In the genomic region with DNA sequence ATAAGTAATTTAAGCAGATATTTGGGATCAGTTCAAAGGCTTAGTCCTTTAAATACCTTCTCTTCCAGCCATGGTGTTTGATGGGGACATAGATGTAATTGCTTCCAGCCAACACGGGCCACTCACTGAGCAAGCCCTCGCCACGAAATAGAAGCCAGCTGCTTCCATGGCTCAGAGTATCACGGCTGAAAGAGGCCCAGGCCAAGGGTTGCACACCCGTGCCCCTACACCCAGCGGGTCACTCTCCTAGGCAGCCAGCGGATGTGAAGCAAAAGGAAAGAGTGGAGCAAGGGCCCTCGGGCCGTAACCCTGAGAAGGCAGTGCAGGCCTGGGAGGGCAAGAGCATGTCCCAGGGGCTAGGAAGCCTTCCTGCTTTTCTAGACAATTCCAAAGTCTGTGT, we compare ENCODE assay signal across 17 mouse cellular contexts. TPM values are rescaled to one million over a fixed set of nuclear protein-coding genes. Genes with fewer than 3 reads are reported as not detected.
DNase-seq lines count a peak whose midpoint lies in the region; ATAC-seq and TF ChIP-seq lines count a peak whose summit lies in the region.
"Had no signal": no experiment of that assay in that cellular context is flagged by ENCODE, and none has a peak within 500 bp of the region (broad histone marks: within the 10 kb centered on the region; RNA-seq: fewer than 3 reads in every experiment).

No protein-coding gene starts in this region.

- no peak overlapping the region for H3K27ac ChIP-seq in kidney, embryonic 14.5 days (ENCODE audit: low read depth, low read length)
- H3K27ac ChIP-seq: embryonic facial prominence, embryonic 15.5 days; forebrain, embryonic 15.5 days; liver, embryonic 15.5 days; stomach, embryonic 15.5 days had no signal

- peak; percentile 17 for DNase-seq in kidney, adult 11 months
- peak; percentile 27 for DNase-seq in retina, embryonic 14.5 days (ENCODE audit: low spot score)
- no peak for DNase-seq in retina, postnatal 1 day
- DNase-seq in lung, adult 2 months: peak; percentile 13
- DNase-seq in adrenal gland, adult 18-20 months (ENCODE audit: low spot score in 2 of 2): no peak
- DNase-seq in ovary, postnatal 36 days (ENCODE audit: low spot score): no peak
- DNase-seq: adrenal gland, adult 2 months; cerebellum, adult 8-10 months; heart, postnatal 36 days; layer of hippocampus, adult 9-11 months; thymus, postnatal 36 days had no signal

- H3K4me2 ChIP-seq in kidney, embryonic 14.5 days (replicated peaks; ENCODE audit: low read depth, low read length): no peak overlapping the region
- H3K4me2 ChIP-seq: embryonic facial prominence, embryonic 15.5 days; forebrain, embryonic 15.5 days; liver, embryonic 15.5 days; stomach, embryonic 15.5 days had no signal

- no peak for ATAC-seq in kidney, embryonic 14.5 days (ENCODE audit: low FRiP score, low TSS enrichment)
- no peak for ATAC-seq in erythroid progenitor cell, adult 5-6 weeks (replicated peaks; ENCODE audit: low FRiP score, poor library complexity, severe bottlenecking)
- ATAC-seq: forebrain, embryonic 15.5 days had no signal

- H3K9me3 ChIP-seq in kidney, embryonic 14.5 days (ENCODE audit: control insufficient read depth, low read length): no peaks in the 10 kb centered on the region
- H3K9me3 ChIP-seq: embryonic facial prominence, embryonic 15.5 days; forebrain, embryonic 15.5 days; liver, embryonic 15.5 days; stomach, embryonic 15.5 days had no signal

- H3K36me3 ChIP-seq in kidney, embryonic 14.5 days (ENCODE audit: control insufficient read depth, insufficient read depth, low read length): no peaks in the 10 kb centered on the region
- H3K36me3 ChIP-seq: embryonic facial prominence, embryonic 15.5 days; forebrain, embryonic 15.5 days; liver, embryonic 15.5 days; stomach, embryonic 15.5 days had no signal

- no peak for TF ChIP-seq POLR2A in lung, adult 2 months (IDR thresholded peaks at IDR 0.05; ENCODE audit: borderline replicate concordance, extremely low read depth, low read depth, low read length)

- no peak overlapping the region for H3K4me3 ChIP-seq in kidney, embryonic 14.5 days (ENCODE audit: low read length)
- H3K4me3 ChIP-seq in lung, adult 2 months (replicated peaks; ENCODE audit: extremely low read depth, low read depth, low read length): no peak overlapping the region
- H3K4me3 ChIP-seq: embryonic facial prominence, embryonic 15.5 days; forebrain, embryonic 15.5 days; liver, embryonic 15.5 days; stomach, embryonic 15.5 days had no signal

- 40% methylated on average over 9 of the region's 9 CpGs for WGBS in kidney, embryonic 14.5 days
- WGBS in lung, adult 2 months: 65% methylated on average over 9 of the region's 9 CpGs

- H3K4me1 ChIP-seq in kidney, embryonic 14.5 days (ENCODE audit: control insufficient read depth, insufficient read depth, low read length): peaks cover 13% of the 10 kb centered on the region; the same call in 1 of the 2 replicates
- H3K4me1 ChIP-seq in lung, adult 2 months (ENCODE audit: control insufficient read depth, insufficient read depth, low read length): no peaks in the 10 kb centered on the region
- H3K4me1 ChIP-seq: forebrain, embryonic 15.5 days had no signal

- no peak for TF ChIP-seq CTCF in lung, adult 2 months (IDR thresholded peaks at IDR 0.05; ENCODE audit: insufficient read depth, low read length)

- no peak overlapping the region for H3K9ac ChIP-seq in kidney, embryonic 14.5 days (ENCODE audit: low read depth, low read length)
- H3K9ac ChIP-seq: embryonic facial prominence, embryonic 15.5 days; forebrain, embryonic 15.5 days; liver, embryonic 15.5 days; stomach, embryonic 15.5 days had no signal

- no peaks in the 10 kb centered on the region for H3K27me3 ChIP-seq in kidney, embryonic 14.5 days (ENCODE audit: control insufficient read depth, insufficient read depth, low read length)
- H3K27me3 ChIP-seq: embryonic facial prominence, embryonic 15.5 days; forebrain, embryonic 15.5 days; liver, embryonic 15.5 days; stomach, embryonic 15.5 days had no signal

RNA-seq across cellular contexts. Expression of a gene that starts 42.1 kb away (rescaled TPM):
- polyA plus RNA-seq in kidney, embryonic 14.5 days (2014; fragmentation: Nextera tagmentation; extraction: Ambion mirVana): 15.9 and 23.2 TPM in 2 replicates
- polyA plus RNA-seq in lung, adult 2 months (2012; rRNA removed): 19.8 and 25.4 TPM in 2 replicates
- total RNA-seq in adrenal gland, adult 18-20 months (2021): 10 to 100 TPM; 20.9 to 24.6 TPM
- 3.6 and 17.2 TPM in 2 replicates for total RNA-seq in erythroid progenitor cell, adult 5-6 weeks (2015; ENCODE audit: low replicate concordance)
- 6.5 and 10.4 TPM in 2 replicates for total RNA-seq in erythroid progenitor cell, adult 5-6 weeks (2017; ENCODE audit: low replicate concordance)

Comparison
In these comparisons a context has a peak if more than half of its experiments do, and no peak if none do; other contexts are left out.
1. DNase-seq: peak in kidney, adult 11 months (single experiment), retina, embryonic 14.5 days (single experiment) and lung, adult 2 months (single experiment); none in retina, postnatal 1 day (single experiment), adrenal gland, adult 18-20 months (0 of 2) and ovary, postnatal 36 days (single experiment).